Mouse (Mus musculus): ENCODE data around the gene Gm20388. TPM values are rescaled to one million over a fixed set of nuclear protein-coding genes. Genes with fewer than 3 reads are reported as not detected.

Gm20388 gene
- total and polyA plus RNA-seq, 3 experiments: 0.02 to 0.05 TPM; not detected in 1

DNA sequence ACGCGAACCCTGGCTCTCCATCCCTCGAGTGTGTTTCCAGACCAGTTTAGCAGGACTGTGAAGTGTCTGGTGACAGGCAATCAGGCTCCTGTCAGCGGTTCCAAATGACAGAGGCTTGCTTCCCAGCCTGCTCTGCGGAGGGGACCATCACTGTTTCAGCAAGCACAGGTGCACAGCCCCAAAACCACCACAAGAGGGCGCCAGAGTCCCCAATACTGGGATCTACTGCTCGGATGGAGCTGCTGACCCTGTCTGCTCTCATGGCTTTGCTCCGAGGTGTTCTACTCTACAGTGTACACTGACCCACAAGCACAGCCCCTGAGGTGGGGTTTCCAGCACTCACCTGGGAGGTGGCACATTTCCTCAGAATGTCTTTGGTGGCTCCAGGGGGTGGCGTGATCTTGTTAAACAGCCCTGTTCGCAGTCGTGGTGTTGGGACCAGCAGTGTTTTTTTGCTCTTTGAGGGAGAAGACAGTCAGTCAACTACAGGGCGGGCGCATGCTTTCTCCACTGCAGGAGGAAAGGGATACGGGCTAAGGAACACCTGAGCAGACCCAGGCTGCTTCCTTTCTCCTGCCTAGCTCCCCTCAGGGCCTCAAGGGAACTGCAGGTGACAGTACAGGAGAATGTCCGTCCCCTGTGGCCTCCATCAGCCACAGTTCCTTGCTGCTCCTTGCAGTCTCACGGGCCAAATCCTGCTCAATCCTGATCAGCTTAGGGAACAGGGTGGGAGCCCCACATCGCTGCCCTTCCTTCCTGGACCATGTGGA lies 1193.6 kb downstream of the Gm20388 start:
- peak; percentile 42; the same call in 1 of the 2 replicates for ATAC-seq (ENCODE audit: extremely low read depth, insufficient number of reproducible peaks, low FRiP score, poor library complexity, severe bottlenecking)
- Histone ChIP-seq H3K4me1 (ENCODE audit: insufficient read depth, low read depth, low read length) (peaks cover 52% of the 10 kb centered on the region), H3K27me3 (ENCODE audit: insufficient read depth, low read length) (no peaks in the 10 kb centered on the region), H3K36me3 (replicated peaks) (peaks cover 79% of the 10 kb centered on the region), H3K4me3 (ENCODE audit: low read depth, low read length) (no peak overlapping the region), H3K9me3 (replicated peaks) (no peaks in the 10 kb centered on the region)
- peak; percentile 65 for DNase-seq (ENCODE audit: low spot score)
- no peak for TF ChIP-seq GATA2 (IDR thresholded peaks at IDR 0.05; ENCODE audit: borderline replicate concordance, low read depth, low read length)
- peak; percentile 98 for TF ChIP-seq CTCF (IDR thresholded peaks at IDR 0.05; ENCODE audit: low read depth, low read length)
- TF ChIP-seq GATA1 (IDR thresholded peaks at IDR 0.05; ENCODE audit: borderline replicate concordance, low read length): no peak
- TF ChIP-seq TAL1 (conservative IDR thresholded peaks at IDR 0.05; ENCODE audit: low read depth, low read length): no peak

DNA sequence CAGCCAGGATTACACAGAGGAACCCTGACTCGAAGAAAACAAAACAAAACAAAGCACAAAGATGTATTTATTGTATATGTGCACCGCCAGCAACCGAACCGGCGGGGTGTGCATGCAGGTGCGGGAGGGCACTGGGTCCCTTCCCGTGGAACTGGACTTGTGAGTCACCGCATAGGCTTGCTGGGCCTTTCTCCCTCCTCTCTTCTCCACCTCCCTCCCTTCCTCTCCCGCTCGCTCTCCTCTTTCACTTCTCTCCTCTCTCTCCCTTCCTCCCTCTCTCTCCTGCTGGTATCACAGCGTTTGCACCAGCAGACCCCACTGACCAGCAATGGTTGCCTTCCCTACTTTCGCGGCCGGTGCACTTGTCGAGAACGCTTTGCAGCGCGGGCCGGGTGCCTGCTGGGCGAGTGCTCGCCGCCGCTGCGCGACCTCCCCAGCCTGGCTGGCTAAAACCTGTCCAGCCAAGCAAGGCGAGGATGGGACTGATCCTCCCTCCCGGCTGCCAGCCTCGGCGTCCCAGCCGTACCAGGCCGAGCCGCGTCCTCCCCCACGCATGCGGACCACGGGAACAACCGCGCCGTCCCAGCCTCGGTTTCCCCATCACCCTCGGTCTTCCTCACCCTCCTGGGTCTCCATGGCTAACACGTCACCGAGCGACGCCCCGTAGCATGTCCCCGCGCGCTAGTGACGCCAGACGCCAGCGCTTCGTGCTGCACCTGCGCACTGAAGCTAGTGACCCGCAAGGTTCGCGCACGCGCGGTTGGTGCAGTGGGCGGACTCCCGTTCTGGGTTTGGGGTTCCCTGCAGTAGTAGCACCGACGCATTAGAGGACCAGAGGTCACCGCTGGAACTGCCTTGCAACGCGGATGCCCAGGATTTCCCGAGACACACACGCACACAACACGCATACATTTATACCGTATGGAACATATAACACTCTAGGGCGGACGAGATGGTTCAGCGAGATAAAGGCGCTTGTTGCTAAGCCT lies 1197.3 kb downstream of the Gm20388 start, which contains the start of gene Mthfsd:
Gene Mthfsd (minus strand): TSS at position 725 of the 989 bp plus-strand sequence.
- ATAC-seq (ENCODE audit: extremely low read depth, insufficient number of reproducible peaks, low FRiP score, poor library complexity, severe bottlenecking) (peak; percentile 84), DNase-seq (ENCODE audit: low spot score) (peak; percentile 95)
- H3K4me1 ChIP-seq (ENCODE audit: insufficient read depth, low read depth, low read length): peaks cover 51% of the 10 kb centered on the region
- H3K9me3 ChIP-seq (replicated peaks): no peaks in the 10 kb centered on the region
- H3K27me3 ChIP-seq (ENCODE audit: insufficient read depth, low read length): no peaks in the 10 kb centered on the region
- H3K36me3 ChIP-seq (replicated peaks): peaks cover 41% of the 10 kb centered on the region
- no peak for TF ChIP-seq GATA1 (IDR thresholded peaks at IDR 0.05; ENCODE audit: borderline replicate concordance, low read length)
- TF ChIP-seq TAL1 (conservative IDR thresholded peaks at IDR 0.05; ENCODE audit: low read depth, low read length): no peak
- TF ChIP-seq POLR2AphosphoS5 (IDR thresholded peaks at IDR 0.05; ENCODE audit: insufficient replicate concordance, low read depth, low read length): no peak
- H3K4me3 ChIP-seq (ENCODE audit: low read depth, low read length): peak within 1 kb of the TSS; percentile 100

GRCm38 (mm10) chr8:121108657-121109056 lies 1198.0 kb downstream of the Gm20388 start:
- Histone ChIP-seq H3K27me3 (ENCODE audit: insufficient read depth, low read length) (no peaks in the 10 kb centered on the region), H3K4me3 (ENCODE audit: low read depth, low read length) (peak overlapping the region; percentile 100), H3K9me3 (replicated peaks) (no peaks in the 10 kb centered on the region), H3K4me1 (ENCODE audit: insufficient read depth, low read depth, low read length) (peaks cover 47% of the 10 kb centered on the region), H3K36me3 (replicated peaks) (peaks cover 34% of the 10 kb centered on the region)
- DNase-seq (ENCODE audit: low spot score) (no peak), ATAC-seq (ENCODE audit: extremely low read depth, insufficient number of reproducible peaks, low FRiP score, poor library complexity, severe bottlenecking) (no peak)
- no peak for TF ChIP-seq GATA2 (IDR thresholded peaks at IDR 0.05; ENCODE audit: borderline replicate concordance, low read depth, low read length)
- TF ChIP-seq GATA1 (IDR thresholded peaks at IDR 0.05; ENCODE audit: borderline replicate concordance, low read length): no peak
- TF ChIP-seq CTCF (IDR thresholded peaks at IDR 0.05; ENCODE audit: low read depth, low read length): no peak
- TF ChIP-seq POLR2AphosphoS5 (IDR thresholded peaks at IDR 0.05; ENCODE audit: insufficient replicate concordance, low read depth, low read length): no peak
- TF ChIP-seq TAL1 (conservative IDR thresholded peaks at IDR 0.05; ENCODE audit: low read depth, low read length): no peak

DNA sequence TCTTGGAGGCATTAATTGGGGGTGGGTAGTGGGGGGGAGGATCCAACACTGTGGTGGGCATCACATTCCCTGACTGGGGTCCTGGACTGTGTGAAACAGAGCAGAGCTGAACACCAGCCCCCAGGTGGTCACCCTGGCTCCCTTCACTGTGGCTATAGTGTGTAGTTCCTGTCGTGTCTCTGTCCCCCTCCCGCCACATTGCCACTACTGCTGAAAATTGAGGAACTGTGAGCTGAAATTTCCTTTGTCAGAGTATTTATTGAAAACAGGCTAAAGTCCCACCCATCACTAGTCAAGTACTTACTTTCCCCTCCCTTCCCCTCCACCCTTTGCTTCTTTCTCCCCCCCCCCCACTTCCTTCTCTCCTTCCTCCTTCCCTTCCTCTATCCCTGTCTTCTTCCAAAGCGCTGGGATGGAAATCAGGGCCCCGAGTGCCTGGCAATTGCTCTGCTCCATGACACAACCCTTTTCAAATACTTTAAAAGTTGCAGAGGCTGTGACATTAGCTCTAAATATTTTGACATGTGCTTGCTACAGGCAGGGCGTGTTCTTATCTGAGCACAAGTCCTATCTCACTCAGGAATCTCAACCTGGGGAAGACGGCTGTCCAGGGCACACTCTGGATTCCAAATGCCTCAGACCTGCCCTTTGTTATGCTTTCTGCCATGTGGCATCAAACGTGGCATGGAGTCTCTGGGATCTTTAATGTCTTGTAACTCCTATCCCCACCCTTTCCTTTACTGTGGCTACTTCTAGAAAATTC lies 1200.7 kb downstream of the Gm20388 start:
- H3K27me3 ChIP-seq (ENCODE audit: insufficient read depth, low read length): no peaks in the 10 kb centered on the region
- no peak for ATAC-seq (ENCODE audit: extremely low read depth, insufficient number of reproducible peaks, low FRiP score, poor library complexity, severe bottlenecking)

GRCm38 (mm10) chr8:121113261-121113660 lies 1202.6 kb downstream of the Gm20388 start:
- Histone ChIP-seq H3K36me3 (replicated peaks) (no peaks in the 10 kb centered on the region), H3K4me3 (ENCODE audit: low read depth, low read length) (no peak overlapping the region; the same call in 1 of the 2 replicates), H3K27me3 (ENCODE audit: insufficient read depth, low read length) (no peaks in the 10 kb centered on the region), H3K9me3 (replicated peaks) (peaks cover 34% of the 10 kb centered on the region), H3K4me1 (ENCODE audit: insufficient read depth, low read depth, low read length) (peaks cover 17% of the 10 kb centered on the region)
- peak; percentile 76 for ATAC-seq (ENCODE audit: extremely low read depth, insufficient number of reproducible peaks, low FRiP score, poor library complexity, severe bottlenecking)
- TF ChIP-seq CTCF (IDR thresholded peaks at IDR 0.05; ENCODE audit: low read depth, low read length) (peak; percentile 64), GATA2 (IDR thresholded peaks at IDR 0.05; ENCODE audit: borderline replicate concordance, low read depth, low read length) (no peak)
- peak; percentile 75 for DNase-seq (ENCODE audit: low spot score)

More for the DNA sequence above, 1200.7 kb downstream of the Gm20388 start:
- Histone ChIP-seq H3K4me3 (ENCODE audit: low read depth, low read length) (no peak overlapping the region), H3K9me3 (replicated peaks) (peaks cover 15% of the 10 kb centered on the region), H3K36me3 (replicated peaks) (peaks cover 8% of the 10 kb centered on the region), H3K4me1 (ENCODE audit: insufficient read depth, low read depth, low read length) (peaks cover 28% of the 10 kb centered on the region)
- no peak for DNase-seq (ENCODE audit: low spot score)
- TF ChIP-seq GATA2 (IDR thresholded peaks at IDR 0.05; ENCODE audit: borderline replicate concordance, low read depth, low read length) (no peak), POLR2AphosphoS5 (IDR thresholded peaks at IDR 0.05; ENCODE audit: insufficient replicate concordance, low read depth, low read length) (no peak), TAL1 (conservative IDR thresholded peaks at IDR 0.05; ENCODE audit: low read depth, low read length) (no peak)

GRCm38 (mm10) chr8:121115136-121115535 lies 1204.5 kb downstream of the Gm20388 start:
- Histone ChIP-seq H3K27me3 (ENCODE audit: insufficient read depth, low read length) (no peaks in the 10 kb centered on the region), H3K36me3 (replicated peaks) (no peaks in the 10 kb centered on the region), H3K4me1 (ENCODE audit: insufficient read depth, low read depth, low read length) (peaks cover 5% of the 10 kb centered on the region), H3K9me3 (replicated peaks) (peaks cover 44% of the 10 kb centered on the region), H3K4me3 (ENCODE audit: low read depth, low read length) (no peak overlapping the region)
- no peak for TF ChIP-seq CTCF (IDR thresholded peaks at IDR 0.05; ENCODE audit: low read depth, low read length)
- TF ChIP-seq GATA2 (IDR thresholded peaks at IDR 0.05; ENCODE audit: borderline replicate concordance, low read depth, low read length): no peak
- no peak for TF ChIP-seq POLR2AphosphoS5 (IDR thresholded peaks at IDR 0.05; ENCODE audit: insufficient replicate concordance, low read depth, low read length)
- TF ChIP-seq GATA1 (IDR thresholded peaks at IDR 0.05; ENCODE audit: borderline replicate concordance, low read length): no peak
- no peak for TF ChIP-seq TAL1 (conservative IDR thresholded peaks at IDR 0.05; ENCODE audit: low read depth, low read length)
- DNase-seq (ENCODE audit: low spot score) (no peak), ATAC-seq (ENCODE audit: extremely low read depth, insufficient number of reproducible peaks, low FRiP score, poor library complexity, severe bottlenecking) (no peak)

Data from G1E (cell line).